Mouse (Mus musculus) midbrain, embryonic 16.5 days (tissue): ENCODE measurements around the gene Mybphl. TPM values are rescaled to one million over a fixed set of nuclear protein-coding genes. Genes with fewer than 3 reads are reported as not detected.

ENCODE experiments used
- ATAC-seq: fragments of 200-750 bp; cut with Nextera tagmentation; 2 replicates; pipeline ENCODE4 v1.8.0; 2017; ENCODE audit warnings: moderate TSS enrichment
- H3K27ac ChIP-seq: fragments of 300-500 bp; sonication (generic); 2 replicates; pipeline ENCODE4 v1.5.1; 2014; ENCODE audit warnings: mild to moderate bottlenecking, low read length, mixed read lengths
- H3K27me3 ChIP-seq: fragments of 300-500 bp; sonication (generic); 2 replicates; pipeline ENCODE4 v1.6.1; 2014; ENCODE audit warnings: low read depth, low read length, mixed read lengths; ENCODE audit not compliant: control insufficient read depth, insufficient read depth
- H3K36me3 ChIP-seq: fragments of 300-500 bp; sonication (generic); 2 replicates; pipeline ENCODE4 v1.6.1; 2014; ENCODE audit warnings: mild to moderate bottlenecking, low read length, moderate library complexity, mixed read lengths; ENCODE audit not compliant: control insufficient read depth, insufficient read depth
- H3K4me1 ChIP-seq: fragments of 300-500 bp; sonication (generic); 2 replicates; pipeline ENCODE4 v1.6.1; 2014; ENCODE audit warnings: mild to moderate bottlenecking, low read length, mixed read lengths; ENCODE audit not compliant: control insufficient read depth, insufficient read depth
- H3K4me2 ChIP-seq: fragments of 300-500 bp; sonication (generic); 2 replicates; pipeline ENCODE4 v1.6.1; 2014; ENCODE audit warnings: mild to moderate bottlenecking, low read length, mixed read lengths
- H3K4me3 ChIP-seq: fragments of 300-500 bp; sonication (generic); 2 replicates; pipeline ENCODE4 v1.5.1; 2014; ENCODE audit warnings: low read depth, mild to moderate bottlenecking, low read length, moderate library complexity, mixed read lengths
- H3K9ac ChIP-seq: fragments of 300-500 bp; sonication (generic); 2 replicates; pipeline ENCODE4 v1.6.1; 2014; ENCODE audit warnings: low read depth, low read length, mixed read lengths
- H3K9me3 ChIP-seq: fragments of 300-500 bp; sonication (generic); replicated peaks from 2 replicates; pipeline ENCODE4 v1.6.1; 2014; ENCODE audit warnings: mild to moderate bottlenecking, low read length, mixed read lengths; ENCODE audit not compliant: control insufficient read depth, poor library complexity, severe bottlenecking
- WGBS: fragments of 180-500 bp; shearing (Covaris S2); extraction: QIAGEN DNeasy Blood & Tissue Kit; methylation state at CpG from one replicate; pipeline ENCODE4 v1.1.7; 2014; 5-methylcytosine and 5-hydroxymethylcytosine counted together
- polyA plus RNA-seq: library from polyadenylated mRNA; unstranded; fragments of >200 nt; fragmentation: Nextera tagmentation; extraction: Ambion mirVana; gene quantifications from 2 replicates; pipeline ENCODE4 v1.2.1, GENCODE M21; 2015

Gene Mybphl
- polyA plus RNA-seq, 1 experiment from 2014 or later, result not detected

GRCm38 (mm10) chr3:108398281-108398680, 33.6 kb downstream of the Mybphl start:
- Histone ChIP-seq H3K27me3 (no peaks in the 10 kb centered on the region), H3K9ac (no peak overlapping the region), H3K4me3 (no peak overlapping the region), H3K4me1 (peaks cover 6% of the 10 kb centered on the region), H3K27ac (no peak overlapping the region), H3K4me2 (no peak overlapping the region), H3K36me3 (peaks cover 67% of the 10 kb centered on the region), H3K9me3 (no peaks in the 10 kb centered on the region)
- WGBS, result 94% methylated on average over 9 of the region's 9 CpGs
- ATAC-seq, result no peak

GRCm38 (mm10) chr3:108400442-108400841, 35.7 kb downstream of the Mybphl start:
- Histone ChIP-seq H3K4me2 (no peak overlapping the region), H3K9ac (no peak overlapping the region), H3K36me3 (peaks cover 58% of the 10 kb centered on the region), H3K4me1 (peaks cover 9% of the 10 kb centered on the region), H3K27ac (no peak overlapping the region), H3K27me3 (no peaks in the 10 kb centered on the region), H3K9me3 (no peaks in the 10 kb centered on the region), H3K4me3 (no peak overlapping the region)
- 88% methylated on average over 5 of the region's 5 CpGs for WGBS
- ATAC-seq, result no peak

GRCm38 (mm10) chr3:108401692-108402527, 37.2 kb downstream of the Mybphl start:
- Histone ChIP-seq H3K4me2 (no peak overlapping the region), H3K27ac (peak overlapping the region; percentile 46; the same call in 1 of the 2 replicates), H3K9ac (0 out of 2 replicates have a peak overlapping the region, but pooled peaks have one; percentile 14), H3K4me1 (peaks cover 18% of the 10 kb centered on the region), H3K27me3 (no peaks in the 10 kb centered on the region), H3K9me3 (no peaks in the 10 kb centered on the region), H3K4me3 (no peak overlapping the region), H3K36me3 (peaks cover 51% of the 10 kb centered on the region)
- WGBS, result 39% methylated on average over 20 of the region's 22 CpGs
- peak; percentile 86 for ATAC-seq

- Histone ChIP-seq H3K4me3 (no peak overlapping the region), H3K36me3 (peaks cover 48% of the 10 kb centered on the region), H3K4me2 (no peak overlapping the region), H3K27me3 (no peaks in the 10 kb centered on the region), H3K9me3 (no peaks in the 10 kb centered on the region), H3K27ac (0 out of 2 replicates have a peak overlapping the region, but pooled peaks have one; percentile 46), H3K9ac (no peak overlapping the region), H3K4me1 (peaks cover 18% of the 10 kb centered on the region)
- WGBS, result 73% methylated on average over 15 of the region's 15 CpGs
- 0 out of 2 replicates have a peak, but pooled peaks have one; percentile 1 for ATAC-seq
Observed at GRCm38 (mm10) chr3:108402528-108402920, 37.8 kb downstream of the Mybphl start.

- no peak for ATAC-seq
- Histone ChIP-seq H3K27ac (peak overlapping the region; percentile 53), H3K4me2 (peak overlapping the region; percentile 9; the same call in 1 of the 2 replicates), H3K4me1 (peaks cover 37% of the 10 kb centered on the region), H3K27me3 (no peaks in the 10 kb centered on the region), H3K9ac (peak overlapping the region; percentile 39; the same call in 1 of the 2 replicates), H3K36me3 (peaks cover 23% of the 10 kb centered on the region), H3K4me3 (no peak overlapping the region), H3K9me3 (no peaks in the 10 kb centered on the region)
- 12% methylated on average over 14 of the region's 14 CpGs for WGBS
Observed at GRCm38 (mm10) chr3:108405536-108406305, 41.0 kb downstream of the Mybphl start.

GRCm38 (mm10) chr3:108406306-108406885, 41.7 kb downstream of the Mybphl start:
- H3K9me3 ChIP-seq, result no peaks in the 10 kb centered on the region
- peak overlapping the region; percentile 53; the same call in 1 of the 2 replicates for H3K27ac ChIP-seq
- WGBS, result 66% methylated on average over 24 of the region's 24 CpGs
- peaks cover 43% of the 10 kb centered on the region for H3K4me1 ChIP-seq
- H3K27me3 ChIP-seq, result no peaks in the 10 kb centered on the region
- H3K4me2 ChIP-seq, result no peak overlapping the region
- peaks cover 21% of the 10 kb centered on the region for H3K36me3 ChIP-seq
- H3K4me3 ChIP-seq, result no peak overlapping the region
- ATAC-seq, result no peak
- no peak overlapping the region for H3K9ac ChIP-seq

GRCm38 (mm10) chr3:108408517-108409008, 43.9 kb downstream of the Mybphl start:
- Histone ChIP-seq H3K36me3 (peaks cover 21% of the 10 kb centered on the region), H3K4me1 (peaks cover 50% of the 10 kb centered on the region), H3K27ac (no peak overlapping the region), H3K27me3 (no peaks in the 10 kb centered on the region), H3K9me3 (0 out of 2 replicates have a peak, but pooled peaks cover 3% of the 10 kb centered on the region), H3K4me2 (no peak overlapping the region), H3K9ac (no peak overlapping the region), H3K4me3 (no peak overlapping the region)
- ATAC-seq, result no peak
- 90% methylated on average over 8 of the region's 8 CpGs for WGBS

GRCm38 (mm10) chr3:108409656-108410358, 45.1 kb downstream of the Mybphl start:
- H3K9me3 ChIP-seq, result peaks cover 3% of the 10 kb centered on the region; the same call in 1 of the 2 replicates
- peak overlapping the region; percentile 88 for H3K27ac ChIP-seq
- ATAC-seq, result no peak
- H3K36me3 ChIP-seq, result peaks cover 27% of the 10 kb centered on the region
- WGBS, result 16% methylated on average over 8 of the region's 8 CpGs
- H3K4me1 ChIP-seq, result peaks cover 56% of the 10 kb centered on the region
- H3K27me3 ChIP-seq, result no peaks in the 10 kb centered on the region
- peak overlapping the region; percentile 65 for H3K4me2 ChIP-seq
- peak overlapping the region; percentile 79 for H3K9ac ChIP-seq
- H3K4me3 ChIP-seq, result peak overlapping the region; percentile 28
